Mouse (Mus musculus) ovary, adult 18-20 months (tissue): Measurements from ENCODE around the gene Kctd5.

Source experiments
- DNase-seq: peaks from one replicate; pipeline ENCODE4 v3.0.0; 2022; ENCODE audit warnings: low spot score, mixed read lengths

Kctd5 gene

GRCm38 (mm10) chr17:24037360-24037759 lies 35.9 kb downstream of the Kctd5 start:
- no peak for DNase-seq

GRCm38 (mm10) chr17:24036954-24037353 lies 36.3 kb downstream of the Kctd5 start:
- DNase-seq: no peak

GRCm38 (mm10) chr17:24035087-24035486 lies 38.2 kb downstream of the Kctd5 start:
- DNase-seq: no peak

GRCm38 (mm10) chr17:24030551-24030950 lies 42.7 kb downstream of the Kctd5 start:
- DNase-seq: no peak

- no peak for DNase-seq
These were observed 43.8 kb downstream of the Kctd5 start for GRCm38 (mm10) chr17:24029477-24029876.

- no peak for DNase-seq
These were observed 51.7 kb downstream of the Kctd5 start for GRCm38 (mm10) chr17:24021375-24022199.

- no peak for DNase-seq
These were observed 52.6 kb downstream of the Kctd5 start for GRCm38 (mm10) chr17:24020696-24021095.

- no peak for DNase-seq
These were observed 57.6 kb downstream of the Kctd5 start for GRCm38 (mm10) chr17:24015727-24016126.

- no peak for DNase-seq
These were observed 58.8 kb downstream of the Kctd5 start for GRCm38 (mm10) chr17:24014433-24014965.

- no peak for DNase-seq
These were observed 60.4 kb downstream of the Kctd5 start for GRCm38 (mm10) chr17:24012921-24013320.

- no peak for DNase-seq
These were observed 63.7 kb downstream of the Kctd5 start for GRCm38 (mm10) chr17:24009617-24010016.

- DNase-seq: no peak
These were observed 65.2 kb downstream of the Kctd5 start for GRCm38 (mm10) chr17:24008105-24008504.

GRCm38 (mm10) chr17:24007391-24007790 lies 65.9 kb downstream of the Kctd5 start:
- DNase-seq: peak; percentile 37

GRCm38 (mm10) chr17:24006930-24007329 lies 66.4 kb downstream of the Kctd5 start:
- DNase-seq: no peak

- DNase-seq: no peak
These were observed 68.2 kb downstream of the Kctd5 start for GRCm38 (mm10) chr17:24005049-24005448.

- no peak for DNase-seq
These were observed 69.1 kb downstream of the Kctd5 start for GRCm38 (mm10) chr17:24004071-24004665.

GRCm38 (mm10) chr17:24000404-24000803 lies 72.9 kb downstream of the Kctd5 start:
- peak; percentile 61 for DNase-seq

- no peak for DNase-seq
These were observed 74.9 kb downstream of the Kctd5 start for GRCm38 (mm10) chr17:23998383-23998782.

- no peak for DNase-seq
These were observed 75.4 kb downstream of the Kctd5 start, which contains the start of gene Prss22 for GRCm38 (mm10) chr17:23997901-23998300. Prss22 (minus strand) TSS chr17:23998100.
